Mouse (Mus musculus) heart, embryonic 16.5 days (tissue): ENCODE data around the gene Gm9821. TPM values are rescaled to one million over a fixed set of nuclear protein-coding genes. Genes with fewer than 3 reads are reported as not detected.

Source experiments
- ATAC-seq: fragments of 200-750 bp; cut with Nextera tagmentation; replicated peaks from 2 replicates; pipeline ENCODE4 v1.8.0; 2017; ENCODE audit warnings: moderate number of reproducible peaks; ENCODE audit not compliant: insufficient read depth, low FRiP score; ENCODE audit errors: extremely low read depth
- H3K27ac ChIP-seq: fragments of 300-500 bp; sonication (generic); 2 replicates; pipeline ENCODE4 v1.5.1; 2014; ENCODE audit warnings: mild to moderate bottlenecking, low read length, control low read depth, moderate library complexity
- H3K27me3 ChIP-seq: fragments of 300-500 bp; sonication (generic); 2 replicates; pipeline ENCODE4 v1.6.1; 2014; ENCODE audit warnings: low read length, mixed read lengths; ENCODE audit not compliant: control insufficient read depth, insufficient read depth
- H3K36me3 ChIP-seq: fragments of 300-500 bp; sonication (generic); 2 replicates; pipeline ENCODE4 v1.6.1; 2014; ENCODE audit not compliant: control insufficient read depth, insufficient read depth
- H3K4me1 ChIP-seq: fragments of 300-500 bp; sonication (generic); 2 replicates; pipeline ENCODE4 v1.6.1; 2014; ENCODE audit warnings: low read length, mixed read lengths; ENCODE audit not compliant: control insufficient read depth, insufficient read depth
- H3K4me2 ChIP-seq: fragments of 300-500 bp; sonication (generic); 2 replicates; pipeline ENCODE4 v1.6.1; 2014; ENCODE audit warnings: low read depth, mild to moderate bottlenecking, control low read depth, low read length
- H3K4me3 ChIP-seq: fragments of 300-500 bp; sonication (generic); 2 replicates; pipeline ENCODE4 v1.5.1; 2014; ENCODE audit warnings: mild to moderate bottlenecking, control low read depth, low read length
- H3K9ac ChIP-seq: fragments of 300-500 bp; sonication (generic); 2 replicates; pipeline ENCODE4 v1.6.1; 2014; ENCODE audit warnings: low read length, control low read depth
- H3K9me3 ChIP-seq: fragments of 300-500 bp; sonication (generic); replicated peaks from 2 replicates; pipeline ENCODE4 v1.6.1; 2016; ENCODE audit warnings: low read length; ENCODE audit not compliant: control insufficient read depth
- WGBS: fragments of 180-500 bp; shearing (Covaris S2); extraction: QIAGEN DNeasy Blood & Tissue Kit; methylation state at CpG from one replicate; pipeline ENCODE4 v1.1.7; 2014; 5-methylcytosine and 5-hydroxymethylcytosine counted together
- polyA plus RNA-seq: library from polyadenylated mRNA; unstranded; fragments of >200 nt; fragmentation: Nextera tagmentation; extraction: Ambion mirVana; gene quantifications from 2 replicates; pipeline ENCODE4 v1.2.1, GENCODE M21; 2015

Gm9821 gene
- 2.1 and 2.7 TPM in 2 replicates for polyA plus RNA-seq

GRCm38 (mm10) chr2:91945483-91945882, at the start of gene Gm9821:
Gene Gm9821 (plus strand): TSS chr2:91945703.
- no peaks in the 10 kb centered on the region for H3K9me3 ChIP-seq

GRCm38 (mm10) chr2:91897968-91898367, 47.5 kb upstream of the Gm9821 start:
- H3K27me3 ChIP-seq, result no peaks in the 10 kb centered on the region
- H3K9ac ChIP-seq, result no peak overlapping the region
- H3K36me3 ChIP-seq, result peaks cover 4% of the 10 kb centered on the region
- H3K4me1 ChIP-seq, result no peaks in the 10 kb centered on the region
- H3K9me3 ChIP-seq, result no peaks in the 10 kb centered on the region
- no peak for ATAC-seq
- no peak overlapping the region for H3K4me3 ChIP-seq
- H3K4me2 ChIP-seq, result no peak overlapping the region
- H3K27ac ChIP-seq, result no peak overlapping the region

More at GRCm38 (mm10) chr2:91945483-91945882, at the start of gene Gm9821:
- H3K9ac ChIP-seq, result peak within 1 kb of the TSS; percentile 47; the same call in 1 of the 2 replicates
- H3K4me1 ChIP-seq, result peaks cover 56% of the 10 kb centered on the region
- H3K4me3 ChIP-seq, result no peak within 1 kb of the TSS
- 94% methylated on average over 18 of the region's 18 CpGs for WGBS
- peak within 1 kb of the TSS; percentile 81; the same call in 1 of the 2 replicates for H3K4me2 ChIP-seq
- ATAC-seq, result no peak
- H3K36me3 ChIP-seq, result peaks cover 11% of the 10 kb centered on the region
- no peaks in the 10 kb centered on the region for H3K27me3 ChIP-seq
- H3K27ac ChIP-seq, result peak within 1 kb of the TSS; percentile 37; the same call in 1 of the 2 replicates

- ATAC-seq, result no peak
- 91% methylated on average over 3 of the region's 3 CpGs for WGBS
- Histone ChIP-seq H3K9ac (no peak overlapping the region), H3K9me3 (no peaks in the 10 kb centered on the region), H3K4me3 (no peak overlapping the region), H3K27me3 (no peaks in the 10 kb centered on the region), H3K4me1 (no peaks in the 10 kb centered on the region), H3K36me3 (peaks cover 4% of the 10 kb centered on the region), H3K4me2 (no peak overlapping the region), H3K27ac (no peak overlapping the region)
Observed at GRCm38 (mm10) chr2:91899141-91899540, 46.4 kb upstream of the Gm9821 start.

GRCm38 (mm10) chr2:91900431-91900830, 45.1 kb upstream of the Gm9821 start:
- H3K36me3 ChIP-seq, result peaks cover 4% of the 10 kb centered on the region
- H3K4me3 ChIP-seq, result no peak overlapping the region
- WGBS, result 92% methylated on average over 8 of the region's 8 CpGs
- H3K4me2 ChIP-seq, result no peak overlapping the region
- no peak overlapping the region for H3K9ac ChIP-seq
- no peaks in the 10 kb centered on the region for H3K9me3 ChIP-seq
- no peak overlapping the region for H3K27ac ChIP-seq
- no peak for ATAC-seq
- H3K4me1 ChIP-seq, result no peaks in the 10 kb centered on the region
- no peaks in the 10 kb centered on the region for H3K27me3 ChIP-seq

- H3K4me3 ChIP-seq, result no peak overlapping the region
- 67% methylated on average over 5 of the region's 5 CpGs for WGBS
- H3K9ac ChIP-seq, result no peak overlapping the region
- no peaks in the 10 kb centered on the region for H3K27me3 ChIP-seq
- H3K27ac ChIP-seq, result no peak overlapping the region
- no peak overlapping the region for H3K4me2 ChIP-seq
- no peak for ATAC-seq
- H3K4me1 ChIP-seq, result no peaks in the 10 kb centered on the region
- peaks cover 7% of the 10 kb centered on the region for H3K36me3 ChIP-seq
- no peaks in the 10 kb centered on the region for H3K9me3 ChIP-seq
Observed at GRCm38 (mm10) chr2:91902336-91902735, 43.2 kb upstream of the Gm9821 start.

GRCm38 (mm10) chr2:91903171-91903925, 42.2 kb upstream of the Gm9821 start:
- H3K4me1 ChIP-seq, result no peaks in the 10 kb centered on the region
- no peak overlapping the region for H3K4me2 ChIP-seq
- H3K36me3 ChIP-seq, result peaks cover 7% of the 10 kb centered on the region
- H3K9me3 ChIP-seq, result no peaks in the 10 kb centered on the region
- no peak overlapping the region for H3K9ac ChIP-seq
- 73% methylated on average over 3 of the region's 3 CpGs for WGBS
- ATAC-seq, result no peak
- H3K27ac ChIP-seq, result no peak overlapping the region
- H3K27me3 ChIP-seq, result no peaks in the 10 kb centered on the region
- no peak overlapping the region for H3K4me3 ChIP-seq

GRCm38 (mm10) chr2:91904618-91905307, 40.7 kb upstream of the Gm9821 start:
- Histone ChIP-seq H3K4me2 (no peak overlapping the region), H3K9me3 (no peaks in the 10 kb centered on the region), H3K9ac (no peak overlapping the region), H3K36me3 (peaks cover 8% of the 10 kb centered on the region), H3K27ac (no peak overlapping the region), H3K4me1 (no peaks in the 10 kb centered on the region), H3K27me3 (no peaks in the 10 kb centered on the region), H3K4me3 (no peak overlapping the region)
- WGBS, result 64% methylated on average over 5 of the region's 5 CpGs
- ATAC-seq, result no peak

GRCm38 (mm10) chr2:91906141-91906540, 39.4 kb upstream of the Gm9821 start:
- ATAC-seq, result no peak
- H3K27me3 ChIP-seq, result no peaks in the 10 kb centered on the region
- 92% methylated on average over 2 of the region's 2 CpGs for WGBS
- H3K9me3 ChIP-seq, result no peaks in the 10 kb centered on the region
- H3K4me3 ChIP-seq, result no peak overlapping the region
- peaks cover 9% of the 10 kb centered on the region; the same call in 1 of the 2 replicates for H3K36me3 ChIP-seq
- no peak overlapping the region for H3K9ac ChIP-seq
- no peaks in the 10 kb centered on the region for H3K4me1 ChIP-seq
- H3K27ac ChIP-seq, result no peak overlapping the region
- H3K4me2 ChIP-seq, result no peak overlapping the region

- H3K36me3 ChIP-seq, result peaks cover 25% of the 10 kb centered on the region
Observed at GRCm38 (mm10) chr2:91912616-91913015, 32.9 kb upstream of the Gm9821 start.

More at GRCm38 (mm10) chr2:91912616-91913015, 32.9 kb upstream of the Gm9821 start:
- ATAC-seq, result no peak
- no peak overlapping the region for H3K27ac ChIP-seq
- no peak overlapping the region for H3K9ac ChIP-seq
- H3K4me2 ChIP-seq, result no peak overlapping the region
- H3K9me3 ChIP-seq, result no peaks in the 10 kb centered on the region
- H3K4me1 ChIP-seq, result no peaks in the 10 kb centered on the region
- H3K27me3 ChIP-seq, result no peaks in the 10 kb centered on the region
- WGBS, result 59% methylated on average over 3 of the region's 3 CpGs
- no peak overlapping the region for H3K4me3 ChIP-seq
